Mouse (Mus musculus) bone marrow, adult 2 months (tissue): ENCODE measurements around the gene Stra6l.

Experiments used
- CTCF ChIP-seq: fragments of 200-500 bp; IDR thresholded peaks from 2 replicates; pipeline ENCODE4 v1.5.1; 2011; ENCODE audit warnings: low read length, control low read depth; ENCODE audit not compliant: control insufficient read depth, insufficient read depth
- POLR2A ChIP-seq: fragments of 200-500 bp; IDR thresholded peaks from 2 replicates; pipeline ENCODE4 v1.6.1; 2011; ENCODE audit warnings: low read depth, mild to moderate bottlenecking, control low read depth, low read length, borderline replicate concordance; ENCODE audit not compliant: control insufficient read depth

DNA sequence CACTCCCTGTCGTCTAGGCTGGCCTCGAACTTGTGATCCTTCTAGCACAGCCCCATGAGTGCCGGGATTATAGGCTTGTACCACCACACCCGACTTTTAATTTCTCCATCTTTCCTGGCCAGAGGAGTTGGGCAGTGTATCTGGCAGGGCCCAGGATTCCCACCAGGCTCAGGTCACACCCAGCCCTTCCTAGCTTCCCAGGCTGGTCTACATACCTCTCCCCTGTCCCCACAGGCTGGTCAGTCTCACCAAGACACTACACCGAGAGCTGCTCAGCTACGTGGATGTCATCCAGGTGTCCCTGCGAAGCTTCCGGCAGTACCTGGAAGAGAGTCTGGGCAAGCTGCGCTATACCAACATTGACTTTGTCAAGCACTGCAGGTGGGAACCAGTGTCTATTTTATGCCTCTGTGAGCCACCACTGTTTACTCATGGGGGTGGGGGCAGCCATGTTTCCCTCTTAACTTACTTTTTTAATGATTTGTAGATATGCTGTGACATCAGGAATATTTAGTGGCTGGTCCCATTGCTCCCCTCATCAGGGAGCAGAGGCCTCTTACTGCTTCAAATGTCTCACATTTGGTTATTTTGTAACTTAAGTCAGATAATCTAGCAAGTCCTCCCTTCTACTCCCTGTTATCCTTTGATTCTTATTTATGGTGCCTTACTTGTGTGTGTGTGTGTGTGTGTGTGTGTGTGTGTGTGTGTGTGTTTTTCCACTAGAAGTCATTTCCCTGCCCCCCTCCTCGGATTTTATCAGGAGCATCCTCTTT, 73.4 kb downstream of the Stra6l start:
- no peak for TF ChIP-seq POLR2A
- TF ChIP-seq CTCF, result no peak
